Mouse (Mus musculus) forebrain, embryonic 11.5 days (tissue): ENCODE results near the gene Acot13. TPM values are rescaled to one million over a fixed set of nuclear protein-coding genes. Genes with fewer than 3 reads are reported as not detected.

ENCODE experiments used
- ATAC-seq: fragments of 200-750 bp; cut with Nextera tagmentation; replicated peaks from 2 replicates; pipeline ENCODE4 v1.8.0; 2017; ENCODE audit warnings: moderate TSS enrichment; ENCODE audit not compliant: low FRiP score
- DNase-seq: peaks from one replicate; pipeline ENCODE4 v3.0.0-alpha.2; 2017; ENCODE audit warnings: low spot score
- H3K27ac ChIP-seq: fragments of 300-500 bp; sonication (generic); 2 replicates; pipeline ENCODE4 v1.5.1; 2014; ENCODE audit warnings: low read depth, low read length
- H3K27me3 ChIP-seq: fragments of 300-500 bp; sonication (generic); 2 replicates; pipeline ENCODE4 v1.6.1; 2014; ENCODE audit warnings: mild to moderate bottlenecking, low read length, mixed read lengths; ENCODE audit not compliant: control insufficient read depth, insufficient read depth
- H3K36me3 ChIP-seq: fragments of 300-500 bp; sonication (generic); 2 replicates; pipeline ENCODE4 v1.6.1; 2014; ENCODE audit warnings: mild to moderate bottlenecking, low read length, moderate library complexity, mixed read lengths; ENCODE audit not compliant: control insufficient read depth, insufficient read depth
- H3K4me1 ChIP-seq: fragments of 300-500 bp; sonication (generic); replicated peaks from 2 replicates; pipeline ENCODE4 v1.6.1; 2014; ENCODE audit warnings: low read length, mixed read lengths; ENCODE audit not compliant: control insufficient read depth, insufficient read depth
- H3K4me2 ChIP-seq: fragments of 300-500 bp; sonication (generic); 2 replicates; pipeline ENCODE4 v1.6.1; 2014; ENCODE audit warnings: low read depth, mild to moderate bottlenecking, low read length, moderate library complexity, mixed read lengths; ENCODE audit not compliant: severe bottlenecking
- H3K4me3 ChIP-seq: fragments of 300-500 bp; sonication (generic); 2 replicates; pipeline ENCODE4 v1.5.1; 2014; ENCODE audit warnings: low read depth, low read length
- H3K9ac ChIP-seq: fragments of 300-500 bp; sonication (generic); 2 replicates; pipeline ENCODE4 v1.6.1; 2014; ENCODE audit warnings: low read length
- H3K9me3 ChIP-seq: fragments of 300-500 bp; sonication (generic); 2 replicates; pipeline ENCODE4 v1.6.1; 2016; ENCODE audit warnings: low read length, mixed read lengths; ENCODE audit not compliant: control insufficient read depth
- WGBS: fragments of 180-500 bp; shearing (Covaris S2); extraction: QIAGEN DNeasy Blood & Tissue Kit; methylation state at CpG from one replicate; pipeline ENCODE4 v1.1.7; 2014; 5-methylcytosine and 5-hydroxymethylcytosine counted together
- polyA plus RNA-seq: library from polyadenylated mRNA; unstranded; fragments of >200 nt; fragmentation: Nextera tagmentation; extraction: Ambion mirVana; gene quantifications from 2 replicates; pipeline ENCODE4 v1.2.1, GENCODE M21; 2014

Gene Acot13
- polyA plus RNA-seq, 1 experiment from 2014 or later = 58.8 TPM

DNA sequence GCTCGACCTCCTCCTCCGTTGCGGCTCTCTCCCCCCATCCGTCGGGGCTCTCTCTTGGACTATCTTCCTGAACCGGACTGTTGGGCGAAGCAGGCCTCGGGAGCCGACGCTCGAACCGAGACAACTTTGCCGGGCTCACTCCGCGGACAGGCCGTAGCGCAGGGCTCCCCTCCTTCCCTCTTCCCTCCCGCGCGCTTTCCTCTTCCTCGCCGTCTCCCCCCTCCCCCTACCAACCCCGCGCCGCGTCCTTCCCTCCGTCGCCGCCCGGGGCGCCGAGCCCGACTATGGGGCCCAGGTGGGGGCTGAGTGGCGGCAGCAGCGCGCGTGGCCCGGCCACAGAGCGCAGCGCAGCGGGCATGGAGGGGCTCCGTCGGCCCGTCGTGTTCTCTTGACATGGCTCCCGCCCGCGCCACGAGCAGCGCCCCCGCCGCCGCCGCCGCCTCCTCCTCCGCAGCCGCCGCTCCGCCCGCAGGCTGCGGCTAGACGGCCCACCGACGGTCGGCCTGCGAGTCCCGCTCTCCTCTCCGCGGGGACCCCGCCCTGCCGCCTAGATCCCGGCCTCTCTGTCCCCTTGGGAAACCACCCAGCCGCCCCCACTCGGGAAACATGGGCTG lies 29.9 kb downstream of the Acot13 start, which contains the start of gene BC005537:
TSS of gene BC005537 (plus strand) at position 350 of the 614 bp plus-strand sequence.
- Histone ChIP-seq H3K4me2 (peak within 1 kb of the TSS; percentile 81), H3K4me1 (no peaks in the 10 kb centered on the region), H3K9me3 (no peaks in the 10 kb centered on the region), H3K9ac (peak within 1 kb of the TSS; percentile 88), H3K27me3 (no peaks in the 10 kb centered on the region), H3K36me3 (no peaks in the 10 kb centered on the region; the same call in 1 of the 2 replicates), H3K27ac (peak within 1 kb of the TSS; percentile 99), H3K4me3 (peak within 1 kb of the TSS; percentile 87)
- WGBS = 0% methylated on average over 58 of the region's 74 CpGs
- peak; percentile 70 for ATAC-seq
- DNase-seq = no peak

DNA sequence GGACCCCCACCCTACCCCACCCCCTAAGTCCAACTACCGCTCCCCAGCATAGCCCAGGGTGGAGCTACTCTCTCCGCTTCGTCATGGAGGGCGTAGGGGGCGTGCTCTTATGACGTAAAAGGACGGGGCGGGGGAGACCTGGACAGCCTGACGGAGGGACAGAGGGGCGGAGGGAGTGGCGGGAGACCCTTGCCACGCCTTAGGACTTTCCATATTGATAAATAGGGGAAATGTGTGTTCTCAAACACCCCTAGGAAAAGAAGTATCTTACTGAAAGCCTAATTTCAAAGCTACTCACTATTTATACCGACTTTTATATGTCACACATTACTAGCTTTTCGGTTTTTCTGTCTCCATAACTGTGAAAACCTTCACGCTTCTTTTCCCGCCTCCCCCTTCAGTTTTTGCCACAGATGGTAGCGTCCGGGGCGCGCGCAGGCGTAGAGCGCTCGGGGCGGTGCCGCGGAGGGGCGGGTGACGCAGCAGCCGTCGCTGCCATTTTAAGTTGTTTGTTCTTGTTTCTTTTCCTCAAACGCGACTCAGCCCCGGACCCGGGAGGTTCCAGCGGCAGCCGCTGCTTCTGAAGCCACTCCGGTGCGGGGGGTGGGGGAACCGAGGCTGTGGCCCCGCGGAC lies 30.5 kb downstream of the Acot13 start:
- ATAC-seq (peak; percentile 96), DNase-seq (peak; percentile 99)
- Histone ChIP-seq H3K4me2 (peak overlapping the region; percentile 81), H3K4me1 (no peaks in the 10 kb centered on the region), H3K4me3 (peak overlapping the region; percentile 87), H3K9me3 (no peaks in the 10 kb centered on the region), H3K27ac (peak overlapping the region; percentile 99), H3K9ac (peak overlapping the region; percentile 88), H3K36me3 (no peaks in the 10 kb centered on the region), H3K27me3 (no peaks in the 10 kb centered on the region)
- WGBS = under 1% methylated on average over 42 of the region's 42 CpGs

DNA sequence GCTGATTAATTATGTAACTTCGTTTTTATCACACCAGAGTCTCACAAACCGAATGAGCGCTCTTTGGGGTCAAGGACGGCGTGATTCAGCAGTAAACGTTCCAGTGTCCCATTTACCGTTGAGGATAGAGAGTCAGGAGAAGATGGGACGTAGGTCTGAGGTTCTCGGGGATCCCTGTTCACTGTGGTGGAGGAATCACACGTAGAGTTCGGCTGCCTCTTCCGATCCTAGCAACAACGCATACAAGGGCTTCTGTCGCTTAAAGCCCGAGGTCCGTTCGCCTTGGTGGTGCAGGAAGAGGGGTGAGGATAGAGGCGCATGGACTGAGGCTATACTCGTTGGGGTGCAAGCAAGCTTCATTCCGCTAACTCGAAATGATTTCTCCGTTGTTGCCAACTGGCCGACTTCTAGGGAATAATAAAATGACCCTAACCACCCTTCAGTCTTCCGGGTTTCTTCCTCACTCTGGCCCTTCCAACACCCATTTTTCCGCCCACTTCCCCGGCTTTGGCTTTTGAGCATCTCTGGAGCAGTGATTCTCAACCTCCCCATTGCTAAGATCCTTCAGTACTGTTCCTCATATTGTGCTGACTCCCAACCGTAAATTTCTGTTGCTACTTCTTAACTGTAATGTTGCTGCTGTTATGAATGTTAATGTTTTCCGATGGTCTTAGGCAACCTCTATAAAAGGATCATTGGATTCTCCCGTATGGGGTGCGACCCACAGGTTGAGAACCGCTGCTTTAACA lies 31.2 kb downstream of the Acot13 start:
- Histone ChIP-seq H3K4me2 (peak overlapping the region; percentile 81), H3K4me1 (no peaks in the 10 kb centered on the region), H3K27me3 (no peaks in the 10 kb centered on the region), H3K9ac (peak overlapping the region; percentile 68), H3K4me3 (peak overlapping the region; percentile 87), H3K27ac (peak overlapping the region; percentile 18; the same call in 1 of the 2 replicates), H3K36me3 (no peaks in the 10 kb centered on the region), H3K9me3 (no peaks in the 10 kb centered on the region)
- DNase-seq (peak; percentile 59), ATAC-seq (0 out of 2 replicates have a peak, but pooled peaks have one; percentile 1)
- under 1% methylated on average over 31 of the region's 31 CpGs for WGBS

DNA sequence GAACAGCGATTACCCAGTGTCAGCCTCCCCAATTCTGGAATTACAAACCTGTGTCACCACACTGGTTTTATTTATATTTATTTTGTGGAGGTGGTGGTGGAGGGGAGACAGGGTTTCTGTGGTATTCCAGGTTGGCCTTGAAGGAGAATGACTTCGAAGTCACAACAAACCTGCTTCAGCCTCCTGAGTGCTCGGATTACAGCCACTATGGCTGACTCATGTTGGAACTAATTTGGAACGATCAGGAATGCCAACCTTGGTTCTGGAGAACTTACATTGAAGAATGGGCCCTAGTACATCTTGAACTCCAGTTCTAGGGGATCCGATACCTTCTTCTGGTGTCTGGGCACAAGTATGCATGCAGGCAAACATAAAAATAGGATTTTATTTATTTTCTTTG lies 32.0 kb downstream of the Acot13 start:
- 67% methylated on average over 5 of the region's 5 CpGs for WGBS
- H3K4me1 ChIP-seq = no peaks in the 10 kb centered on the region
- no peak overlapping the region for H3K27ac ChIP-seq
- no peak overlapping the region for H3K4me3 ChIP-seq
- no peaks in the 10 kb centered on the region for H3K9me3 ChIP-seq
- DNase-seq (no peak), ATAC-seq (no peak)
- peak overlapping the region; percentile 81; the same call in 1 of the 2 replicates for H3K4me2 ChIP-seq
- no peaks in the 10 kb centered on the region for H3K27me3 ChIP-seq
- no peak overlapping the region; the same call in 1 of the 2 replicates for H3K9ac ChIP-seq
- H3K36me3 ChIP-seq = no peaks in the 10 kb centered on the region

- Histone ChIP-seq H3K27me3 (no peaks in the 10 kb centered on the region), H3K36me3 (no peaks in the 10 kb centered on the region), H3K27ac (no peak overlapping the region), H3K9me3 (no peaks in the 10 kb centered on the region), H3K4me2 (no peak overlapping the region), H3K9ac (no peak overlapping the region), H3K4me1 (no peaks in the 10 kb centered on the region), H3K4me3 (no peak overlapping the region)
- WGBS = 95% methylated on average over 4 of the region's 4 CpGs
- ATAC-seq (no peak), DNase-seq (no peak)
Measured at GRCm38 (mm10) chr13:24798686-24799085, 32.7 kb downstream of the Acot13 start.

- no peak for ATAC-seq
- H3K27ac ChIP-seq = no peak overlapping the region
- no peaks in the 10 kb centered on the region for H3K27me3 ChIP-seq
- 91% methylated on average over 9 of the region's 9 CpGs for WGBS
- H3K36me3 ChIP-seq = no peaks in the 10 kb centered on the region
- no peaks in the 10 kb centered on the region for H3K9me3 ChIP-seq
- no peaks in the 10 kb centered on the region for H3K4me1 ChIP-seq
- no peak for DNase-seq
- no peak overlapping the region for H3K4me2 ChIP-seq
- no peak overlapping the region for H3K4me3 ChIP-seq
- H3K9ac ChIP-seq = no peak overlapping the region
Measured at GRCm38 (mm10) chr13:24792411-24793045, 38.8 kb downstream of the Acot13 start.

GRCm38 (mm10) chr13:24791349-24791748 lies 40.0 kb downstream of the Acot13 start:
- no peak overlapping the region for H3K4me3 ChIP-seq
- no peaks in the 10 kb centered on the region for H3K36me3 ChIP-seq
- no peak overlapping the region for H3K9ac ChIP-seq
- H3K9me3 ChIP-seq = no peaks in the 10 kb centered on the region
- 65% methylated on average over 2 of the region's 2 CpGs for WGBS
- no peak overlapping the region for H3K4me2 ChIP-seq
- no peaks in the 10 kb centered on the region for H3K27me3 ChIP-seq
- no peak for DNase-seq
- no peak overlapping the region for H3K27ac ChIP-seq
- no peak for ATAC-seq
- H3K4me1 ChIP-seq = no peaks in the 10 kb centered on the region

DNA sequence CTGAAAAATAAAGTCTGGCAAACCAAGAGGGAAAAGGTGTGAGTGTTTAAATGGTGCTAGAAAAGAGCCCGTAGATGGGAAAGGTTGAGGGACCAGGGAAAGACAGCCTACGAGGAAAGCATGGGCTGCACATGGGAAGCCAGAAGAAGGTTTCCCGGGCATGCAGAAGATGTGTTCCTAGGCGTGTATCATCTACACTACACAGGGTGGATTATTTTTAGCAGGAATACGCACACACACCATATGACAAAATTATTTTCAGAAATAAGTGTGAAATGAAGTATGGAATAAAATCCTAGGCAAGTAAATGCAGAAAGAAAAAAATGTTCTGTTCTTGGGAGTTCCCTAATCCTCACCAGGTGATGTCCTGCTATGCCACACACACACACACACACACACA lies 43.9 kb downstream of the Acot13 start:
- Histone ChIP-seq H3K9ac (no peak overlapping the region), H3K4me1 (no peaks in the 10 kb centered on the region), H3K4me2 (no peak overlapping the region), H3K36me3 (no peaks in the 10 kb centered on the region), H3K4me3 (no peak overlapping the region), H3K27me3 (no peaks in the 10 kb centered on the region), H3K9me3 (no peaks in the 10 kb centered on the region), H3K27ac (no peak overlapping the region)
- no peak for ATAC-seq
- WGBS = 89% methylated on average over 5 of the region's 5 CpGs
- DNase-seq = no peak
